Mouse (Mus musculus) left cerebral cortex, adult 2 months (tissue): Measurements from ENCODE around the gene 2310009B15Rik. TPM values are rescaled to one million over a fixed set of nuclear protein-coding genes. Genes with fewer than 3 reads are reported as not detected.

Experiments used
- DNase-seq, 2 experiments: peaks; one replicate each; pipeline ENCODE4 v3.0.0; 2021 to 2022; ENCODE audit warnings: low spot score in 2 of 2, mixed read lengths in 1 of 2; ENCODE audit errors: extremely low spot score in 1 of 2
- H3K27ac ChIP-seq: fragments of 200-600 bp; 2 replicates; pipeline ENCODE4 v1.8.1; 2022
- H3K4me3 ChIP-seq: fragments of 200-600 bp; 2 replicates; pipeline ENCODE4 v1.8.1; 2022
- CTCF ChIP-seq: fragments of 200-600 bp; IDR thresholded peaks from 2 replicates; pipeline ENCODE4 v1.8.1; 2022; ENCODE audit warnings: antibody characterized with exemption, mild to moderate bottlenecking, moderate library complexity
- intact Hi-C: fragments of 180-260 bp; cut with DNase I; formaldehyde crosslinking; loops from one replicate; pipeline ENCODE4 v1.15.1; 2025
- total RNA-seq, 2 experiments: library from RNA; stranded (reverse); gene quantifications; 2 replicates each; pipeline ENCODE4 v1.2.3; 2021

Gene 2310009B15Rik
- total RNA-seq, 2 experiments from 2014 or later, result 13.0 to 14.5 TPM

DNA sequence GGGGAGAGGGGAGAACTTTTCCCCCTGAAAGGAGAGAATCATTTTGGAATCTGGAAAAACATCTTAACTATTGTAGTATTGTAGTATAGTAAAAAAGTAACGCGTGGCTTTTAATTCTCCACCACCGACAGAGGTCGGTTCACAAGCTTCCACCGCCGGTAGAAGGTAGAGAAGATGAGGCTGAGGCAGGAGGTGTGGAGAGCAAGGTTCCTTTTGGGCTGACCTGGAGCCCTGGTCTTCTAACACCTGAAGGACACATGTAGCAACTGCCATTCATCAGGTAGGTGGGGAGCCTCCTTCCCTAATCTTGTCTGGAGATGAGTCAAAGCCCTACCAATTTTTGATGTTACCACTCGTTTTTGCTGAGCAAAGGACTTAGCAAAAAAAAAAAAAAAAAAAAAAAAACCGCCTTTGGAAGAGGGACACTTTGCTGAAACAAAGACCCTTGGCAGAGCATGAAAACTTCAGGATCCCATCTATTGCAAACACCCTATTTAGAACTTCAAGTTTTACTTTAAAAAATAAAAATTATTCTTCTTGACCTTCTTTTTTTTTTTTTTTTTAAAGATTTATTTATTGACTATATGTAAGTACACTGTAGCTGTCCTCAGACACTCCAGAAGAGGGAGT lies 7.0 kb downstream of the 2310009B15Rik start:
- DNase-seq, result no peak
- Histone ChIP-seq H3K27ac (no peak overlapping the region), H3K4me3 (no peak overlapping the region)
- intact Hi-C loops, result loop anchor here (5.0 kb wide), 1 partner anchor 308 kb away; no protein-coding TSS in a partner anchor
- TF ChIP-seq CTCF, result no peak

DNA sequence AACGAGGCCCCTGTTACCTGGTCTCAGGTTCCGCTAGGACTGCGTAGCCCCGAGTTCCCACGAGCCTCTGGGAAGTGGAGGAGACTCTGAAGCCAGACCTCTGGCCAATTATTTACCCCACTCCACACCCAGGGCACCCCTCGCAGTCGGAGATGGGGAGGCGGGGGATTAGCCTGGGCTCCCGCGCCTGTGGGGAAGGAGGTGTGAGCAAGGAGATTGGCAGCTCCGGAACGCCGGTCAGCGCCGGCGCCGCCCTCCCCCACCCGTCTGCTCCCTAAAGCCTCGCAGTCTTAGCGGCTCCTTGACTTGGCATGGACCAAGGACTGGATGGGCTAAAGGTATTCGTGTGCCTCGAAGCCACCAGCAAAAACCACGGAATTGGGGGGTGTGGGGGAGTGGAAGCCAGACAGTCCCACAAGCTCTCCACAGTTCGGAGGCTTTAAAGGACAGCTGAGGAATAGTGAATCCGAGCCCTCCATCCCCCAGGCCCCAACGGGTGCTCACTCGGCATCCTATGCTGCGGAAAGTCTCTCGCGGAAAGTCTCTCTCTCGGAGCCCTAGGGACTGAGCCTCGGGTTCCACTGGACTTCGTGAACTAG lies 8.0 kb downstream of the 2310009B15Rik start, which contains the start of gene Lhx9:
TSS of gene Lhx9 (minus strand) at position 67 of the 599 bp plus-strand sequence.
- TF ChIP-seq CTCF, result no peak
- H3K4me3 ChIP-seq, result no peak within 1 kb of the TSS
- no peak within 1 kb of the TSS for H3K27ac ChIP-seq
- DNase-seq, result no peak
- intact Hi-C loops, result no loop called here

DNA sequence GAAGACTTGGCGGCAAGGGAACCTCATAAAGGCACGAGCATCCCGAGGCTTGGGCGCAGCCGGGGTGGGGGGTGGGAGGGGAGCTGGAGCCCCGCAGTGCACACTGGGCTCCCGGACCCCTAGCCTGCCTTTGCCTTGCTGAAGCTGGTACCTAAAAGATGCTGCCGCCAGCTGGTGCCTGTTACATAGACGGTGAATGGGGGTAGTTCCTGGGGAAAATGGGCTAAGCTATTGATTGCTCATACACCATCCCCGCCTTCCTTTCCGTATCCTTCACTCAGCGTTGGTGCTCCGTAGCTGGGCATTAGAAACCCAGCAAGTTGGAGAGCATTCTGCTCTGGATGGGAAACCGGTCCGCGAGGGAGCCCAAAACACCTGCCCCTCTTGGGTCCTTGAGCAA lies 8.6 kb downstream of the 2310009B15Rik start:
- no peak overlapping the region for H3K27ac ChIP-seq
- H3K4me3 ChIP-seq, result no peak overlapping the region
- DNase-seq, result no peak
- no peak for TF ChIP-seq CTCF
- intact Hi-C loops, result no loop called here

DNA sequence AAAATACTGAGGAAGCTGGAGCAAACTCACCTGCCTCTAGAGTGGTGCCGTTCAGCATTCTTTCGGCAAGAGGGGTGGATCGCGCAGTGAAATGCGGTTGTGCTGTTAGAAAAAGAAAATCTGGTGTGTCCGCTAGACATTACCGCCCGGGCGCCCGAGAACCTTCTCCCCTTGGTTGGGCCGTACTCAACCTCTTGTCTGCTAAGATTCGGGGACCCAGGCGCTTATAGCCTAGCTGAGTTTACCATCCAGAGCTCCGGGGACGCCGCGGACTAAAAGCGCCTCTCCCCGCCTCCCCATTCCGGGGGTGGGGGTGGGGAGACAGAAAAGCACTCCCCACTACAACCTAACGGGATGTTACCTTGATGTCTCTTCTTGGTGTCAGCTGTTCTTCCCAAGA lies 9.5 kb downstream of the 2310009B15Rik start:
- intact Hi-C loops, result no loop called here
- no peak overlapping the region for H3K27ac ChIP-seq
- no peak for DNase-seq
- TF ChIP-seq CTCF, result no peak
- no peak overlapping the region for H3K4me3 ChIP-seq

DNA sequence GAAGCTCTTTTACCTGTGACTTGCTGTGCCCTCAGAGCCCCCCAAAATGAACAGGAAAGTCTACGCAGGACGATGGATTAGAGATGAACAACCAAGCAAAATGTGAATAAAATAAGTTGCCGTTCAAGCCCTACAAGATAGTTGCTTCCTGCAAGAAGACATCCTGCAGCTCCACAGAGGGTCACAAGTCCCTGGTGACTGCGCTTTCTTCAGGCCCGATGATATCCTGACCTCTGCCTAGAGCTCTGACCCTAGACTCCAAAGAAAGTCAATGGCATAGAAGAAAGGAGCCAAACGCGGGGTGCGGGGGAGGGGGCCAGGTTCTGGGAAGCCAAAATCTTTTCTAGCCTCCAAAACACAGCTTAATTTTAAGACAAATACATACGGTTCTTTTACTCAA lies 10.1 kb downstream of the 2310009B15Rik start:
- intact Hi-C loops, result no loop called here
- DNase-seq, result no peak
- Histone ChIP-seq H3K27ac (no peak overlapping the region), H3K4me3 (no peak overlapping the region)
- TF ChIP-seq CTCF, result no peak

DNA sequence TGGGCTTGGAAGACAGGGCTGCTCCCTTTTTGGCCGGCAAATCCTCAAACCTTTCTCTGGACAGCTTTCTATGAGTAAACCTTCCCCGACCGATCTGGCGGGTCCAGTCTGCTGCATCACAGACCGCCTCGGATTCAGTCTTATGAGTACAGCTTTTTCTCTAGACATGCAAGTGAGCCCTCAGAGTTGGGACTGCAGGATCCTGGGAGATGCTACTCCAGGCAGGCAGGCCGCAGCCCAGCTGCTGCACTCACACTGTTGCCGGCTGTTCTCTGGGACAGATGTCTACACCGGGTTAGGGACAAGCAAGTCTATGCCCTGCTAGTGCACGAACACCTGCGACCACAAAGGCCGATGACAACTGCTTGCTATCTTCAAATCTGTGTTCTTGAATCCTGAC lies 10.5 kb downstream of the 2310009B15Rik start:
- intact Hi-C loops, result no loop called here
- DNase-seq, result no peak
- H3K27ac ChIP-seq, result no peak overlapping the region
- no peak for TF ChIP-seq CTCF
- no peak overlapping the region for H3K4me3 ChIP-seq

DNA sequence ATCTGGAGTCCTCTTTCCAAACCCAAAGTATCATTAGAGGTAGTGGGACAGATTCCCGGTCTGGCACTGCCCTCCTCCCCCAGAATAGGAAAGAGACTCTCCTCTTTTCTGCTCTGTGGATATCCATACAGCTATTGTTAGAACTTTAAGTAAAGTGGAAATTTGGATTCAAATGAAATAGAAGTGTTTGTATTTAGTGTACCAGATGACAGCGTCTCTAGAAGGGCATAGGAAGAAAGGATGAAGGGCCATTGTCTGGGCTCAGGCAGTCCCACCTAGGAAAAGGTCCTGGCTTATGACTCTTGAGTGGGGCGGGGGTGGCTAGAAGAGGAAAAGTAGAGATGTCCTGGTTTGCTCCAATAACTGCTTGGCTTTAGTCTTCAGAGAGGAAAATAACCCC lies 11.2 kb downstream of the 2310009B15Rik start:
- no peak for DNase-seq
- intact Hi-C loops, result no loop called here
- no peak overlapping the region for H3K4me3 ChIP-seq
- no peak for TF ChIP-seq CTCF
- no peak overlapping the region for H3K27ac ChIP-seq

DNA sequence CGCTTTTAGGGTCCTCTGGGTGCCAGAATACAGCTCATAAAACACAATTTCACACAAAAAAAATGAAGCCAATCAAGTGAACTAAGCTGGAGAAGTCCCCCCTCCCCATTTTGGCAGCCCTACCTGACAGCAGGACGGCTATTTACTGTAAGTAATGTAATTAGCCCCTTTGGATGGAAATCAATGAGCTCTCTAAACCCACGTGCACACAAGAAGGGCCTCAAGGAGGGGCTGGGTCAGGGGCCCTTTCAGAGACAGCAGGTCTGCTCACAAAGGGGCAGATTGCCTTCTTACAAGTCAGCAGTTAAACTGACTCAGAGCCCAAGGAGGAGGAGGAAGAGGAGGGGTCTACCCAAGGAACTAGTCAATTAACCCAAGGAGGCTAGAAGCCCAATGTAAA lies 12.5 kb downstream of the 2310009B15Rik start:
- intact Hi-C loops, result loop anchor here (5.0 kb wide), 1 partner anchor 1897 kb away; no protein-coding TSS in a partner anchor
- DNase-seq, result no peak
- Histone ChIP-seq H3K4me3 (no peak overlapping the region), H3K27ac (no peak overlapping the region)
- TF ChIP-seq CTCF, result no peak

DNA sequence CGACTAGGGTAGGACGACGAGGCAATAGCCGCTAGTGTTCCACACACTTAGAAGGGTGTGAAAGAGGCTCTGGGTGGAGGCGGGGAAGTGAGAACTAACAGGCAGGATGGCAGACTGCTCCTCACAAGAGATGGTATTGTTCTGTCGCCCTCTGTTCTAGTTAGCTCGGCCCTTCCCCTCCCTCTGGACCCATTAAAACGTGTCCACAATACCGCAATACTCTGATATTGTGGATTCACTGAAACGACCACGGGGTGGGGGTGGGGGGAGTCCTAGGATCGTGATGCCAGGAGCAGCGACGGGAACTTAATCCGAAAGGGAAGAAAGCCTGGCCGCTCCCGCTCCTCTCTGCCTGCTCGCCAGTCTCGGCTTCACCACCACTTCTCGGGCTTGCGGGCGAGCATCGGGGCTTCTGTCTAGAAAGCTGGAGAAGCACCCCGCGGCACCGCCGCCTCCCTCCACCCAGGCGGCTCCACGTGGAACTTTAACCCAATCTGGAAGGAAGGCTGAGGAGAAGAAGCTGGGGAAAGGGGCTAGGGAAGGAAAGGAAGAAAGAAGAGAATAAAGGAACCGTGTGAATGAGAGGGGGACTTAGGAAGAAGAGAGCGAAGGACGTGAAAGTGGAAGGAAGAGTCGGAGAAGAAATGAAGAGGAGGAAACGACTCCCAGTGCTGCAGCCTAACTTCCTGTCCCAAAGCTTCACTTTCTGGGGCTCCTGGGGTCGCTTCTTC lies 13.1 kb downstream of the 2310009B15Rik start:
- no peak for DNase-seq
- intact Hi-C loops, result loop anchor here (5.0 kb wide), 1 partner anchor 1896 kb away; no protein-coding TSS in a partner anchor
- TF ChIP-seq CTCF, result no peak
- Histone ChIP-seq H3K27ac (no peak overlapping the region), H3K4me3 (no peak overlapping the region; the same call in 1 of the 2 replicates)

DNA sequence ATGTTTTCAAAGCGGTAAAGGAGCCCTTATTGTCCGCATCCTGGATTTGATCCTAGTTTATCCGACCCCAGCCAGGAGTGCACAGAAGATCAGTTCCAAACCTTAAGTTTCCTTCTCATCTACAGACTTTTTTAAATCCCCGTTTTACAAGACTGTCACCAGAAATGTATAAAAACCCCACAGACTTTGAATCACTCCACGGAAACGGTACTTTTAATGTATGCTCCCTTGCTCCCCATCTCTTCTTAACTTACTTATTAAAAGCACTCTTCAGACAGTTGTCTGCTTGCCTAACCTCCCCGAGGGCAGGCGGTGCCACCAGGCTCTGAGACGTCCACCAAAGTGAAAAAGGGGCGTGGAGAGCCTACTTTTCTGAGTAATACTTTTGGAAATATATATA lies 13.9 kb downstream of the 2310009B15Rik start:
- no peak for DNase-seq
- intact Hi-C loops, result loop anchor here (5.0 kb wide), 1 partner anchor 1895 kb away; no protein-coding TSS in a partner anchor
- H3K4me3 ChIP-seq, result no peak overlapping the region
- no peak overlapping the region for H3K27ac ChIP-seq
- no peak for TF ChIP-seq CTCF

DNA sequence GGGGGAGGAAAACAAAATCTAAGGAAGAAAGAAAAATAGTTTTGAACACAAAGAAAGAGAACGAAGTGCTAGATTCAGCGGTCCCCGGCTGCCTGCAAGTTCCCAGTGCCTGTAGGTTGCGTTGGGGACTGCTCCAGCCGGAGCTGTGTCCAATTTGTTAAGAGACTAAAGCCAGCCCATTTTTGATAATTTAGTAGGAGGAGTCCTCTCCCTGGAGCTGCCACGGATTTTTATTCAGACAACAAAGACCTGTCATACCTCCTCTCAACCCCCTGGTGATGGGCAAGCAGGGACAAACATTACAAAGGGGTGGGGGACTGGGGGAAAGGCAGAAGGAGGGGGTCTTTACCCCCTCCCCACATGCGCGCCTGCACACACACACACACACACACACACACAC lies 14.3 kb downstream of the 2310009B15Rik start:
- intact Hi-C loops, result loop anchor here (5.0 kb wide), 1 partner anchor 1895 kb away; no protein-coding TSS in a partner anchor
- no peak for TF ChIP-seq CTCF
- Histone ChIP-seq H3K4me3 (no peak overlapping the region), H3K27ac (no peak overlapping the region)
- no peak for DNase-seq

DNA sequence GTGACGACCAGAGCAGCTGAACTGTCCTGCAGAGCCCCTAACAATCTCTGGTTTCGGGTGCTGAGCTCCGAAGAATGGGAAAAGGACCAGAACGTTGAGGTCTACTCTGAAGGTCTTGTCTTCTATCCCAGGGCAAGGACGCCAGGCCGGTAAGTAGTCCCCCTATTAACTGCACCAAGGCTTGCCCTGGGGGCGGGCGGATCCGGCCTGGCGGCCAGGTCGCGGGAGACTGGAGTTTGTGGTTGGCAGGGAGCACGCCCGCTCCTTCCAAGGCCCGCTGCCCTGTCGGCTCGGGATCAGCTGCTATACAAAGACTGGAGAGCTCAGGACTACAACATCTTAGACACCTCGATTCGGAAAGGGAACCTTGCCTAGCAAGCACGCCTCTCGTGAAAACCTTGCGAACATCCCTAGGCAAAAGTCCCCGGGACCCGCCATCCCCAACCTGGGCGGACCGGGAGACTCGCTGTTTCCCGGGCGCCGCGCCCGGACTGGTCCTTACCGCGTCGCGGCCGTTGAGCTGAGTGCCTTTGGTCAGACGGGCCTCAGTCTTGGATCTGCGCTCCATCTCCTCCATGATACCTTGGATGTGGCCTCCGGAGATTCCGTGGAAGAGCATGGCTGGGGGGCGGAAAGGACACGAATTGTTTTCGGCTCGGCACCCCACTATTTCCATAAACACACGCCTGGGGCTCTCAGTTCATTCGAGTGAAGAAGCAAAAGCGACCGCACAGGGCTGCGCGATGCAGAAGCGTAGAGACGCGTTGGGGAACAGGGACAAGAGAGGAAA lies 15.2 kb downstream of the 2310009B15Rik start:
- TF ChIP-seq CTCF, result no peak
- intact Hi-C loops, result loop anchor here (5.0 kb wide), 1 partner anchor 1894 kb away; no protein-coding TSS in a partner anchor

More for the DNA sequence above, 15.2 kb downstream of the 2310009B15Rik start:
- Histone ChIP-seq H3K27ac (no peak overlapping the region), H3K4me3 (no peak overlapping the region)
- no peak for DNase-seq
